8 mouse cellular contexts compared by ENCODE assay signal in genomic region chr1:190168115-190168514, GRCm38 (mm10). TPM values are rescaled to one million over a fixed set of nuclear protein-coding genes. Genes with fewer than 3 reads are reported as not detected.
DNase-seq lines count a peak whose midpoint lies in the region; ATAC-seq lines count a peak whose summit lies in the region.

No protein-coding gene starts in this region.

- H3K4me3 ChIP-seq in forebrain, embryonic 11.5 days (ENCODE audit: low read depth, low read length): peak overlapping the region; percentile 62
- peak overlapping the region; percentile 64 for H3K4me3 ChIP-seq in hindbrain, embryonic 16.5 days (ENCODE audit: low read length)
- peak overlapping the region; percentile 55 for H3K4me3 ChIP-seq in midbrain, embryonic 15.5 days

- ATAC-seq in forebrain, embryonic 11.5 days (replicated peaks; ENCODE audit: low FRiP score): no peak
- no peak for ATAC-seq in hindbrain, embryonic 16.5 days
- ATAC-seq in midbrain, embryonic 15.5 days (replicated peaks): no peak

- intact Hi-C loops in left cerebral cortex, postnatal 4 days (cut with DNase I): no loop called here

- 2% methylated on average over 4 of the region's 4 CpGs for WGBS in forebrain, embryonic 11.5 days
- 3% methylated on average over 4 of the region's 4 CpGs for WGBS in hindbrain, embryonic 16.5 days
- 2% methylated on average over 4 of the region's 4 CpGs for WGBS in midbrain, embryonic 15.5 days

- peaks cover 16% of the 10 kb centered on the region for H3K27me3 ChIP-seq in forebrain, embryonic 11.5 days (ENCODE audit: control insufficient read depth, insufficient read depth, low read length)
- H3K27me3 ChIP-seq in hindbrain, embryonic 16.5 days (replicated peaks; ENCODE audit: control insufficient read depth, insufficient read depth, low read length): no peaks in the 10 kb centered on the region; the same call in 1 of the 2 replicates
- H3K27me3 ChIP-seq in midbrain, embryonic 15.5 days (replicated peaks): peaks cover 15% of the 10 kb centered on the region

- H3K9ac ChIP-seq in forebrain, embryonic 11.5 days (ENCODE audit: low read length): peak overlapping the region; percentile 78; the same call in 1 of the 2 replicates
- peak overlapping the region; percentile 71 for H3K9ac ChIP-seq in hindbrain, embryonic 16.5 days (ENCODE audit: low read depth, low read length)
- H3K9ac ChIP-seq in midbrain, embryonic 15.5 days: 0 out of 2 replicates have a peak overlapping the region, but pooled peaks have one; percentile 52

- H3K36me3 ChIP-seq in forebrain, embryonic 11.5 days (ENCODE audit: control insufficient read depth, insufficient read depth, low read length): no peaks in the 10 kb centered on the region
- no peaks in the 10 kb centered on the region for H3K36me3 ChIP-seq in hindbrain, embryonic 16.5 days (ENCODE audit: control insufficient read depth, insufficient read depth, low read length)
- H3K36me3 ChIP-seq in midbrain, embryonic 15.5 days (replicated peaks): no peaks in the 10 kb centered on the region

- DNase-seq in left cerebral cortex, postnatal 4 days: peak; percentile 32
- DNase-seq in left cerebral cortex, adult 11 months (ENCODE audit: low spot score): no peak
- no peak for DNase-seq in forebrain, embryonic 11.5 days (ENCODE audit: low spot score)
- DNase-seq in embryo, embryonic 9.5 days (ENCODE audit: extremely low spot score): no peak
- DNase-seq in right cerebral cortex, adult 2 months (ENCODE audit: low spot score in 2 of 2): no peak
- DNase-seq in embryo, embryonic 11 days: no peak

- H3K27ac ChIP-seq in forebrain, embryonic 11.5 days (ENCODE audit: low read depth, low read length): no peak overlapping the region
- H3K27ac ChIP-seq in hindbrain, embryonic 16.5 days (ENCODE audit: low read depth, low read length): no peak overlapping the region
- H3K27ac ChIP-seq in midbrain, embryonic 15.5 days: peak overlapping the region; percentile 83

- peak overlapping the region; percentile 95 for H3K4me2 ChIP-seq in forebrain, embryonic 11.5 days (ENCODE audit: low read depth, low read length, severe bottlenecking)
- H3K4me2 ChIP-seq in hindbrain, embryonic 16.5 days (ENCODE audit: low read length): peak overlapping the region; percentile 98
- peak overlapping the region; percentile 95 for H3K4me2 ChIP-seq in midbrain, embryonic 15.5 days

- no peaks in the 10 kb centered on the region for H3K9me3 ChIP-seq in forebrain, embryonic 11.5 days (ENCODE audit: control insufficient read depth, low read length)
- H3K9me3 ChIP-seq in hindbrain, embryonic 16.5 days (ENCODE audit: control insufficient read depth, low read length): no peaks in the 10 kb centered on the region
- H3K9me3 ChIP-seq in midbrain, embryonic 15.5 days: no peaks in the 10 kb centered on the region

- H3K4me1 ChIP-seq in forebrain, embryonic 11.5 days (replicated peaks; ENCODE audit: control insufficient read depth, insufficient read depth, low read length): peaks cover 7% of the 10 kb centered on the region
- peaks cover 19% of the 10 kb centered on the region for H3K4me1 ChIP-seq in hindbrain, embryonic 16.5 days (ENCODE audit: control insufficient read depth, insufficient read depth, low read depth, low read length)
- H3K4me1 ChIP-seq in midbrain, embryonic 15.5 days: peaks cover 39% of the 10 kb centered on the region

RNA-seq across cellular contexts. Expression of gene Prox1, which starts 2.4 kb away (rescaled TPM):
- 10 to 100 TPM; 11.6 to 16.3 TPM for total RNA-seq in left cerebral cortex, postnatal 4 days (2021)
- polyA plus RNA-seq in forebrain, embryonic 11.5 days (2014; fragmentation: Nextera tagmentation; extraction: Ambion mirVana): 7.6 and 8.5 TPM in 2 replicates
- polyA plus RNA-seq in hindbrain, embryonic 16.5 days (2015; fragmentation: Nextera tagmentation; extraction: Ambion mirVana): 6.1 and 6.9 TPM in 2 replicates
- polyA plus RNA-seq in midbrain, embryonic 15.5 days (2015; fragmentation: Nextera tagmentation; extraction: Ambion mirVana): 11.1 and 14.1 TPM in 2 replicates
